Mouse (Mus musculus): Measurements from ENCODE around the gene Lztr1. TPM values are rescaled to one million over a fixed set of nuclear protein-coding genes. Genes with fewer than 3 reads are reported as not detected.

The Lztr1 gene
- polyA plus RNA-seq, 1 experiment from 2014 or later = 27.3 TPM

GRCm38 (mm10) chr16:17561128-17561750 lies 52.8 kb downstream of the Lztr1 start, which contains the start of gene Lrrc74b:
Gene Lrrc74b (minus strand): TSS chr16:17561247.
- H3K9me3 ChIP-seq (ENCODE audit: control insufficient read depth, low read length) = no peaks in the 10 kb centered on the region
- H3K4me1 ChIP-seq (replicated peaks; ENCODE audit: control insufficient read depth, insufficient read depth) = peaks cover 2% of the 10 kb centered on the region; the same call in 1 of the 2 replicates
- no peaks in the 10 kb centered on the region for H3K27me3 ChIP-seq (ENCODE audit: control insufficient read depth, insufficient read depth, low read length)
- TF ChIP-seq CTCF (IDR thresholded peaks at IDR 0.05; ENCODE audit: low read depth) (no peak), EP300 (optimal IDR thresholded peaks at IDR 0.05) (no peak)
- peak within 1 kb of the TSS; percentile 83 for H3K27ac ChIP-seq (replicated peaks)
- H3K4me3 ChIP-seq (ENCODE audit: low read depth, low read length) = peak within 1 kb of the TSS; percentile 35
- WGBS = 3% methylated on average over 22 of the region's 22 CpGs
- H3K36me3 ChIP-seq (ENCODE audit: control insufficient read depth, insufficient read depth, low read length) = no peaks in the 10 kb centered on the region
- ATAC-seq (ENCODE audit: low FRiP score, low TSS enrichment) (peak; percentile 83), DNase-seq (ENCODE audit: low spot score) (peak; percentile 90)
- peak within 1 kb of the TSS; percentile 45 for H3K9ac ChIP-seq (ENCODE audit: low read length)
- peak within 1 kb of the TSS; percentile 63 for H3K4me2 ChIP-seq (replicated peaks; ENCODE audit: low read depth)

- peak within 1 kb of the TSS; percentile 35 for H3K4me3 ChIP-seq (ENCODE audit: low read depth, low read length)
- WGBS = 4% methylated on average over 10 of the region's 10 CpGs
- H3K36me3 ChIP-seq (ENCODE audit: control insufficient read depth, insufficient read depth, low read length) = no peaks in the 10 kb centered on the region
- H3K9ac ChIP-seq (ENCODE audit: low read length) = peak within 1 kb of the TSS; percentile 45
- H3K4me1 ChIP-seq (replicated peaks; ENCODE audit: control insufficient read depth, insufficient read depth) = peaks cover 2% of the 10 kb centered on the region; the same call in 1 of the 2 replicates
- peak within 1 kb of the TSS; percentile 83 for H3K27ac ChIP-seq (replicated peaks)
- H3K27me3 ChIP-seq (ENCODE audit: control insufficient read depth, insufficient read depth, low read length) = no peaks in the 10 kb centered on the region
- ATAC-seq (ENCODE audit: low FRiP score, low TSS enrichment) (peak; percentile 64), DNase-seq (ENCODE audit: low spot score) (peak; percentile 66)
- peak within 1 kb of the TSS; percentile 63 for H3K4me2 ChIP-seq (replicated peaks; ENCODE audit: low read depth)
- TF ChIP-seq CTCF (IDR thresholded peaks at IDR 0.05; ENCODE audit: low read depth) (no peak), EP300 (optimal IDR thresholded peaks at IDR 0.05) (no peak)
- H3K9me3 ChIP-seq (ENCODE audit: control insufficient read depth, low read length) = no peaks in the 10 kb centered on the region
Observed at GRCm38 (mm10) chr16:17561751-17562208, 53.3 kb downstream of the Lztr1 start, which contains the start of gene P2rx6. Gene P2rx6 (plus strand): TSS chr16:17561885.

GRCm38 (mm10) chr16:17563580-17563979 lies 55.1 kb downstream of the Lztr1 start:
- 10% methylated on average over 1 of the region's 1 CpGs for WGBS
- H3K9me3 ChIP-seq (ENCODE audit: control insufficient read depth, low read length) = no peaks in the 10 kb centered on the region
- TF ChIP-seq EP300 (optimal IDR thresholded peaks at IDR 0.05) (no peak), CTCF (IDR thresholded peaks at IDR 0.05; ENCODE audit: low read depth) (no peak)

GRCm38 (mm10) chr16:17564221-17564620 lies 55.7 kb downstream of the Lztr1 start:
- no peak for TF ChIP-seq EP300 (optimal IDR thresholded peaks at IDR 0.05)
- no peak for TF ChIP-seq CTCF (IDR thresholded peaks at IDR 0.05; ENCODE audit: low read depth)
- no peak overlapping the region for H3K4me2 ChIP-seq (replicated peaks; ENCODE audit: low read depth)
- WGBS = 56% methylated on average over 2 of the region's 2 CpGs
- ATAC-seq (ENCODE audit: low FRiP score, low TSS enrichment) (no peak), DNase-seq (ENCODE audit: low spot score) (no peak)
- no peaks in the 10 kb centered on the region for H3K36me3 ChIP-seq (ENCODE audit: control insufficient read depth, insufficient read depth, low read length)
- 0 out of 2 replicates have a peak, but pooled peaks cover 2% of the 10 kb centered on the region for H3K4me1 ChIP-seq (replicated peaks; ENCODE audit: control insufficient read depth, insufficient read depth)
- no peaks in the 10 kb centered on the region for H3K9me3 ChIP-seq (ENCODE audit: control insufficient read depth, low read length)
- H3K9ac ChIP-seq (ENCODE audit: low read length) = no peak overlapping the region
- no peak overlapping the region for H3K4me3 ChIP-seq (ENCODE audit: low read depth, low read length)
- no peak overlapping the region for H3K27ac ChIP-seq (replicated peaks)
- H3K27me3 ChIP-seq (ENCODE audit: control insufficient read depth, insufficient read depth, low read length) = no peaks in the 10 kb centered on the region

More at GRCm38 (mm10) chr16:17563580-17563979, 55.1 kb downstream of the Lztr1 start:
- Histone ChIP-seq H3K4me1 (replicated peaks; ENCODE audit: control insufficient read depth, insufficient read depth) (0 out of 2 replicates have a peak, but pooled peaks cover 2% of the 10 kb centered on the region), H3K9ac (ENCODE audit: low read length) (no peak overlapping the region), H3K27ac (replicated peaks) (no peak overlapping the region), H3K4me3 (ENCODE audit: low read depth, low read length) (no peak overlapping the region), H3K4me2 (replicated peaks; ENCODE audit: low read depth) (no peak overlapping the region), H3K36me3 (ENCODE audit: control insufficient read depth, insufficient read depth, low read length) (no peaks in the 10 kb centered on the region), H3K27me3 (ENCODE audit: control insufficient read depth, insufficient read depth, low read length) (no peaks in the 10 kb centered on the region)
- no peak for DNase-seq (ENCODE audit: low spot score)
- ATAC-seq (ENCODE audit: low FRiP score, low TSS enrichment) = no peak

- ATAC-seq (ENCODE audit: low FRiP score, low TSS enrichment) (no peak), DNase-seq (ENCODE audit: low spot score) (no peak)
- whole genome bisulfite sequencing = 52% methylated on average over 3 of the region's 3 CpGs
- no peak overlapping the region for H3K27ac ChIP-seq (replicated peaks)
- no peak overlapping the region for H3K4me3 ChIP-seq (ENCODE audit: low read depth, low read length)
- TF ChIP-seq CTCF (IDR thresholded peaks at IDR 0.05; ENCODE audit: low read depth) (no peak), EP300 (optimal IDR thresholded peaks at IDR 0.05) (no peak)
- H3K9ac ChIP-seq (ENCODE audit: low read length) = no peak overlapping the region
- no peaks in the 10 kb centered on the region for H3K9me3 ChIP-seq (ENCODE audit: control insufficient read depth, low read length)
- H3K27me3 ChIP-seq (ENCODE audit: control insufficient read depth, insufficient read depth, low read length) = no peaks in the 10 kb centered on the region
- H3K4me1 ChIP-seq (replicated peaks; ENCODE audit: control insufficient read depth, insufficient read depth) = 0 out of 2 replicates have a peak, but pooled peaks cover 2% of the 10 kb centered on the region
- no peaks in the 10 kb centered on the region for H3K36me3 ChIP-seq (ENCODE audit: control insufficient read depth, insufficient read depth, low read length)
- no peak overlapping the region for H3K4me2 ChIP-seq (replicated peaks; ENCODE audit: low read depth)
Observed at GRCm38 (mm10) chr16:17564771-17565170, 56.3 kb downstream of the Lztr1 start.

- Histone ChIP-seq H3K27me3 (ENCODE audit: control insufficient read depth, insufficient read depth, low read length) (no peaks in the 10 kb centered on the region), H3K9me3 (ENCODE audit: control insufficient read depth, low read length) (no peaks in the 10 kb centered on the region), H3K36me3 (ENCODE audit: control insufficient read depth, insufficient read depth, low read length) (no peaks in the 10 kb centered on the region), H3K9ac (ENCODE audit: low read length) (no peak overlapping the region), H3K4me3 (ENCODE audit: low read depth, low read length) (no peak overlapping the region), H3K4me1 (replicated peaks; ENCODE audit: control insufficient read depth, insufficient read depth) (0 out of 2 replicates have a peak, but pooled peaks cover 2% of the 10 kb centered on the region), H3K4me2 (replicated peaks; ENCODE audit: low read depth) (no peak overlapping the region), H3K27ac (replicated peaks) (no peak overlapping the region)
- WGBS = 25% methylated on average over 4 of the region's 4 CpGs
- ATAC-seq (ENCODE audit: low FRiP score, low TSS enrichment) (no peak), DNase-seq (ENCODE audit: low spot score) (peak; percentile 30)
- TF ChIP-seq EP300 (optimal IDR thresholded peaks at IDR 0.05) (no peak), CTCF (IDR thresholded peaks at IDR 0.05; ENCODE audit: low read depth) (peak; percentile 61)
Observed at GRCm38 (mm10) chr16:17566186-17566585, 57.7 kb downstream of the Lztr1 start.

Other genes with a start within 250 kb of the Lztr1 start
- gene Tmem191c, start 232.6 kb upstream of the Lztr1 start, polyA plus RNA-seq (2015; fragmentation: Nextera tagmentation; extraction: Ambion mirVana) = 8.8 and 10.6 TPM in 2 replicates
- gene Serpind1, start 177.3 kb upstream of the Lztr1 start, polyA plus RNA-seq (2015; fragmentation: Nextera tagmentation; extraction: Ambion mirVana) = 0.41 and 0.96 TPM in 2 replicates
- 13.8 and 14.7 TPM in 2 replicates for gene Snap29, start 102.7 kb upstream of the Lztr1 start, polyA plus RNA-seq (2015; fragmentation: Nextera tagmentation; extraction: Ambion mirVana)
- gene Pi4ka, start 102.4 kb upstream of the Lztr1 start, polyA plus RNA-seq (2015; fragmentation: Nextera tagmentation; extraction: Ambion mirVana) = 15.5 and 16.6 TPM in 2 replicates
- 29.1 and 30.0 TPM in 2 replicates for gene Crkl, start 56.7 kb upstream of the Lztr1 start, polyA plus RNA-seq (2015; fragmentation: Nextera tagmentation; extraction: Ambion mirVana)
- 0.51 and 0.61 TPM in 2 replicates for gene Aifm3, start 19.1 kb upstream of the Lztr1 start, polyA plus RNA-seq (2015; fragmentation: Nextera tagmentation; extraction: Ambion mirVana)
- 41.0 and 42.4 TPM in 2 replicates for gene Thap7, start 22.4 kb downstream of the Lztr1 start, polyA plus RNA-seq (2015; fragmentation: Nextera tagmentation; extraction: Ambion mirVana)
- 0.33 TPM in 2 replicates for gene Lrrc74b, start 52.6 kb downstream of the Lztr1 start, polyA plus RNA-seq (2015; fragmentation: Nextera tagmentation; extraction: Ambion mirVana)
- 1.5 and 1.7 TPM in 2 replicates for gene P2rx6, start 53.2 kb downstream of the Lztr1 start, polyA plus RNA-seq (2015; fragmentation: Nextera tagmentation; extraction: Ambion mirVana)
- gene Slc7a4, start 74.5 kb downstream of the Lztr1 start, polyA plus RNA-seq (2015; fragmentation: Nextera tagmentation; extraction: Ambion mirVana) = 22.8 and 24.4 TPM in 2 replicates
- gene Smpd4, start 110.7 kb downstream of the Lztr1 start, polyA plus RNA-seq (2015; fragmentation: Nextera tagmentation; extraction: Ambion mirVana) = 7.7 and 9.7 TPM in 2 replicates
- gene Ccdc74a, start 137.8 kb downstream of the Lztr1 start, polyA plus RNA-seq (2015; fragmentation: Nextera tagmentation; extraction: Ambion mirVana) = 4.8 and 4.9 TPM in 2 replicates
- 19.4 and 22.7 TPM in 2 replicates for gene Med15, start 224.2 kb downstream of the Lztr1 start, polyA plus RNA-seq (2015; fragmentation: Nextera tagmentation; extraction: Ambion mirVana)

All from stomach, postnatal 0 days (tissue).